Mouse (Mus musculus) layer of hippocampus, adult 8-10 months (tissue): ENCODE measurements around the gene Prdm10. TPM values are rescaled to one million over a fixed set of nuclear protein-coding genes. Genes with fewer than 3 reads are reported as not detected.

Source experiments
- DNase-seq, 2 experiments: peaks; one replicate each; pipeline ENCODE4 v3.0.0; 2022; ENCODE audit warnings: low spot score in 2 of 2
- total RNA-seq, 4 experiments: library from RNA; stranded (reverse); gene quantifications; 2 replicates each; pipeline ENCODE4 v1.2.4; 2022

The Prdm10 gene
- total RNA-seq, 4 experiments from 2014 or later, result 18.4 to 23.5 (median 20.3) TPM

DNA sequence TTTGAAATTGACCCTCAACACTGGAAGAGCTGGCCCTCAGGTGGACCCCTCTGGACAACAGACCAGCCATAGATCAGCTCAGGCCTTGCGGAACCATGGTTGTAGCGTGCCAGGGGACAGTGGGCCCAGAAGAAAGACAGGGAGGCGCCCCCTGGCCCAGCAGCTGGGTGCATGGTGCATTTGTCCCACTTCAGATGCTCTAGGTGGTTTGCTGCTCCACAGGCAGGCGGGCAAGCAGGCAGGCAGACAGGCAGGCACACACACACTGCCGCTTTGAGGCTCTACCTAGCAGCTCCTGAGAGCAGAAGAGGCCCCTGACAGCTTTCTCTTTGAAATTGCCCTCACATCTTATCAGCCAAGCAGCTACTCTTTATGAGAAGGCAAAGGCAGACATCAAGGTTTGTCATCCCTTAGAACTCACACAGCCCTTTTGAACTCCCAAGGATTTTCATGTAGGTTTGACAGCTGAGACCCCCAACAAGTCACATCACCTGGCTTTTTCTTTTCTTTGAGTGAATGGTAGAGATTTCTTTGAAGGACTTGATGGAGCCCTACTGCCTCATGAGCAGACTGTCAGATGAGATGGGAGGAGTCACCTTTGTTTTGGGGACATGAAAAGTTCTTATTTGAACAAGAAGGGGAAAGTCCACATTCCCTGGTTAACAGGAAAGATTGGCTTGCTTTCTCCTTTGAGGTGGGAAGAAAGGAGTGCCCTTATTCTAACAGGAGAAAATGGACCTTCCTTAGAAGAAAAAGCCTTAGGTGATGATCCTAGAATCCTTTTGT lies 21.4 kb downstream of the Prdm10 start:
- no peak for DNase-seq

DNA sequence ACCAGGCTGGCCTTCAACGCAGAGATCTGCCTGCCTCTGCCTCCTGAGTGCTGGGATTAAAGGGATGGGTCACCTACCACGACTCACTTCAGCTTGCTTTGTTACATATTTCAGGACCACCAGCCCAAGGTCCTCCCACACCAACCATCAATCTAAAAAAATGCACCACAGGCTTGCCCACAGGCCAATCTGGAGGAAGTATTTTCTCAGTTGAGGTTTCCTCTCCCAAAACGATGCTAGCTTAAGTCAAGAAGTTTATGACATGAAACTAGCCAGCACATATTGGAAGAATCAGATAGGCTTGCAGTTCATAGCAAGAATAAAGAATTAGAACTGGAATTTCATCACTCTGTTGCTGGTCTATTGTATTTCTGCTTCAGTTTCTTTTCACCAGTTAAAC lies 24.0 kb downstream of the Prdm10 start:
- no peak for DNase-seq

DNA sequence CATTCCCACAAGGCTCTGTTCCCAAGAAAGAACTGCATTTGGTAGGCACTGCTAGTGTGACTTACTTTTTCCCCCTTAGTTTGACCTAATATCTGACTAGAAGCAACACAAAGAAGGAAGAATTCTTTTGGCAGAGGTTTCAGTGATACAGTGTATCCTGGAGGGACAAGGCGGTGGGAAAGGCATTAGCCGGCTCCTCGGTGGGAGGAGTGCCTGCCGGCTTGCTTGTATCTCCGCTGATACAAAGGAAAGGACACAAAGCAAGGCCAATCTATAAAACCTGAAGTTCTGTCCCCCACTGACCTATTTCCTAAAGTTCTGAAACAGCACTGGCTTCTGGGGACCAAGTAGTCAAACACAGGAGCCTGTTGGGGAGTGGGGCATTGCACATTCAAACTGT lies 24.8 kb downstream of the Prdm10 start:
- DNase-seq, result no peak

DNA sequence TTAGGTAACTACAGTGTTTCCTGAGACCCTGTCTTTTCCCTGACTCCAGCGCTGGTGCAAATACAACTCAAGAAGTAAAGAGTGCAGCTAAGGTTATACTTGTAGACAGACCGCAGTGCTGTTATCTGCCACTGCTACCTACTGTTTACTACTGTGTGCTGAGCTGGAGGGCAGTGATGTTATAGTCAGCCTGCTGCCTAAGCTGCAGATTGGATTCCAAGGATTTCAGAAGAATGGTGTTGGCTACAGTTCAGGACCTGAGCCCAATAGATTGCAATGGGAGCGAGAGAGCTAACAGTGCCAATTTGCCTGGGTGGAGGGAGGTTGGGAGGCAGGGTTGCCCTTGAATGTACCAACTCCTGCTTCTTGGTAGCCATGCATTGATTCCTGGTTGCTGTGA lies 25.5 kb downstream of the Prdm10 start:
- DNase-seq, result no peak

DNA sequence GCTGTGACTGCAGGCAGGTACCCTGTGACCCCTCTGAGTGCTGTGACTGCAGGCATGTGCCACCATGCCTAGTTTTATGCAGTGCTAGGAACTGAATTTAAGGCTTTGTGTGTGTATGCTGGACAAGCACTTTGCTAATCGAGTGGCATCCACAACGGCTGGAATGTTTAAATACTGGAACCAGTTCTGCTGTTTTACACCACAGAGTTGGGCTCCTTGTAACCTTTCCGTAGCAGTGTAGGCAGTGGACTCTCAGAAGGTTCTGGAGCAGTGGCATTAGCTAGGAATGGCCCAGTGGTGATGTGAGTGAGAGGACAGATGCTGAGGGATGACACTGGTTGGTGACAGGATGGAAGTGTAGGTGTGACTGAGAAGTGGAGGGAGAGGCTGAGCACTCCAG lies 26.9 kb downstream of the Prdm10 start:
- DNase-seq, result no peak

DNA sequence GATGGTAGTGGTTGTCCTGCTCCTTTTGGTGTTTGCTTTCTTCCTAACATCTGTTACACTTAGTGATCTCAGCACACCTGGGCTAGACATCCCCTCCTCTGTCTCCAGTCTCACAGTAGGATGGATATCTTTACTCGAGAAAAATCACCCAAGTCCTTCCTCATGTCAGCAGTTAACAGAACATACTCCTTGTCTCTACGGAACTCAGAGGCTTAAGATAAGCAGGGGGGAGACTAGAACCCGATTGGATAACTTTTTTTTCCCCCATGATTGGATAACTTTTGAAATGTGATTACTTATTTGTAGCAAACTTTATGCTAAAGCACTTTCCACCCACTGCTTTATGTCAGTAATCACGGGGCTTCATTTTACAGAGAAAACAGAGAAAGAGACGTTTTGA lies 28.7 kb downstream of the Prdm10 start:
- no peak for DNase-seq

DNA sequence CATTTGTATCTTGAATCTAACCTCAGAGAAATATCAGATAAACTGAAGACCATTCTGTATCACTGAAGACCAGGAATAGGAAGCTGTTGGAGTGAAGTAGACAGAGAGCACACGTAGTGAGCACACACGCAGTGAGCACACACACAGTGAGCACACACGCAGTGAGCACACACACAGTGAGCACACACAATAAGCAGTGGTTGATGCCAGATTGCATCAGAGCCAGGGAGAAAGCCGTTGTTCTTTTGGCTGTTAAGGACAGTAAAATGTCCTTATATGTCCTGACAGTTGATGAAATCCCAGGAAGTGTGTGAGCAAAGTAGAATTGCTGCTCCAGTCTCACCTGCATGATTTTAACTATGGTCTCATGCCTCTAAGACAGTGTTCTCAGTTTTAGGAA lies 30.3 kb downstream of the Prdm10 start:
- no peak for DNase-seq

DNA sequence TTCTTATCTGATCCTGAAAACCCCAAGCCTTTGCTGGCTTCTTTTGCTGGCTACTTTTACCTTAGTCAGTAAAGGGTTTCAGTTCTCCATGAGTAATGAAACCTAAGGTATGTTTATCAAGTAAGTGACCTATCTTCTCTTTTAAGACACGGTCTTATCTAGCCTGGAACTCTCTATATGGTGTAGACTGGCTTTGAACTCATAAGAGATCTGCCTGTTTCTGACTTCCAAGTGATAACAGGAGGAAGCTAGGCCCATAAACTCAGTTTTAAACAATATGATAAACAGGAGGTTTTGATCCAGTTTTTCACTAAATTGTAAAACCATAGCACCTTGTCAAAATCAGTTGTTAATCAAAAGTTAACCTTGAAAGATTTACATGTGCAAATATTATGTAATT lies 33.5 kb downstream of the Prdm10 start:
- no peak for DNase-seq

DNA sequence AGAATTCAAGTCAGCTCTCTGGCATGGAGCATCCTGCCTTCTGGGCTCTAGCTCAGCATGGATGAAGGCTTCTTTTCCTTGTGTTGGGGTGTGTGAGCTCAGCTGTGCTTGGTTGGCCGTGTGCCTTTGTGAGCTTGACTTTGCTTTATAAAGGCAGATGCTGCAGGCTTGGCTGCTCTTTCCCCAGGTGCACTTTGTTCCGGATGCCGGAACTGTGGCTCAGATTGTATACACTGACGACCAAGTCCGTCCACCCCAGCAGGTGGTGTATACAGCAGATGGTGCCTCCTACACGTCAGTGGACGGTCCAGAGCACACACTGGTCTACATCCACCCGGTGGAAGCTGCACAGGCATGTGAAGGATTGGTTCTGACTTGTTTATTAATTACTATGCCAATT lies 35.6 kb downstream of the Prdm10 start:
- peak; percentile 29 to 37 for DNase-seq

DNA sequence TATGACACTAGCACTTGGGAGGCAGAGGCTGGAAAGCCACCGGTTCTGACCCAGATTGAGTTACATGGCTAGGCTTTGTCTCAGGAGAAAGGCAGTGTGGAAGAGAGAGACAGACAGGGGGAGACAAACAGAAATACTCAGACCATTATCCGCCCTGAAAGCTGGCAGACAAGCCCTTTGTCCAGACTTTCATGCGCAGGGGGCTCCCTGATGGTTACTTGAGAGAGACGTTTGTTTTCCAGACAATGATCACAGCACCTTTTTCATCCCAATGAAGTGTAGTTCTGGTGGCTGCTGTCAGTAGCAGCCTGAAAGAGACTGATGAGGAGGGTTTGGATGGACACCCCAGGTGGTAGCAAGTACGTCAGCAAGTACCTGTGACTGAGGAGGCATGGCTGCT lies 38.6 kb downstream of the Prdm10 start:
- DNase-seq, result no peak

DNA sequence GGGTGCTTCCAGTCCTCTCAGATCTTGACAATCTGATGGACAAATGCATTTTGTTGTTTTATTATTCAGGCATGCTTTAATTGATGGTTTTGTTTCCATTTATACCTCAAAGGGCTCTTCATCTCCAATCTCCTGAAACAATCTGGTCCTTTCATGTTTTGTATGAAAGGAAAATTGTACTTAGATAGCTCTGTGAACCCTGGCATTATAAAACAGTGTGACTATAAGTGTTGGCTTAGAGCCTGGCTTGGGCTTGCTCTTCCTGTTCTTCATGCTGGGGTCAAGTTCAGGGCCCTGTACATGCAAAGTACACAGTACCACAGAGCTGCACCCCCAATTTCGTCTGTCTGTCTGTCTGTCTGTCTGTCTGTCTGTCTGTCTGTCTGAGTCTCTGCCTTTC lies 40.4 kb downstream of the Prdm10 start:
- no peak for DNase-seq

DNA sequence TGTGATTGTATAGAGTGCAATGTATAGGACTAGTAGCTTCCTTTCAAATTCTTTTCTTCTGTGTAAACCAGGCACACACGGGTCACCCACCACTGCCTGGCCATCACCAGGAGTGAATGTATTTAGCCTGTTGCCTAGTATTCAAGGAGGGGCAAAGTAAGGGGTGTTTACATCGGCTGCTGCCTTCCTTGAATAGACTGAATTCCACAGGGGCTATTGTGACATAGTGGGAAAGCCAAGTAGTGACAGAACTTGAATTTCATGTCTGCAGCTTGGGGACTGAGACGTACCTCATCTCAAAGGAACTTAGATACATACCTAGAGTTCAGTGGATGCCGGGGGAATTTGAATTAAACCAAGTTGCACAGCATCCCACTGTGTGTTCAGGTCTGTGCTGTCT lies 41.2 kb downstream of the Prdm10 start:
- no peak for DNase-seq

DNA sequence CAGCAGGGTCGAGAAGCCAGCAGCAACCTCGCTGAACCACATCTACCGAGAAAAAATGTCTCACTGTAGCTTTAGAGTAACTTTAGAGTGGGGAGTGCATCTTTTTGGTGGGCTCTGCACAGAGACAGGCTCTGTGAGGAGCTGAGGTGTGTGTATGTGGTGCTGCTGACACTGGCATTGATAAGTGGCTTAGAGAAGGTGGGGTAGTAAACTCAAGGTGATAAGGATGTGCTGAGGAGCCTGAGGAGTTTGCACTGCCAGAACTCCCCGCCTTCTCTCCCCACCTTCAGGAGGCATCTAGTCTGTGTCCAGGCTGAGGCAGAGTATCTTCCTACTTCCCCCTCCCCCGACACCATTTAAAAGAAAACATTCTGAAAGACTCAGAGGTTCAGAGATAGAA lies 41.8 kb downstream of the Prdm10 start:
- DNase-seq, result no peak

DNA sequence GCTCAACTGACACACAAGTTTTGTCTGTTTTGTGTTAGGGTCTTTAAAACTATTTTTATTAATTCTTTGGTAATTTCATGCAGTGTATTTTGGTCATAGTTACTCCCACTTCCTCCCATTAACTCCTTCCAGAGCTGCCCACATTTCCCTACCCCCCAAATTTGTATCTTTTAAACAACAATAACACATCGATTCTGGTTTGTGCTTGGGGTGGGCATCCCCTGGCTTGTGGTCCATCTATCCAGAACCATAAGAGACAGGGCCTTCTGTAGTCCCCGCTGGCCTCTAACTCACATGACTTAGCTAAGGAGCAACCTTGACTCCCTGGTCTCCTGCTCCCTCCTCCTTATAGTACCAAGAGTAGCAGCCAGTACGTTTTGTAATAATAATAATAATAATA lies 50.5 kb downstream of the Prdm10 start:
- no peak for DNase-seq

DNA sequence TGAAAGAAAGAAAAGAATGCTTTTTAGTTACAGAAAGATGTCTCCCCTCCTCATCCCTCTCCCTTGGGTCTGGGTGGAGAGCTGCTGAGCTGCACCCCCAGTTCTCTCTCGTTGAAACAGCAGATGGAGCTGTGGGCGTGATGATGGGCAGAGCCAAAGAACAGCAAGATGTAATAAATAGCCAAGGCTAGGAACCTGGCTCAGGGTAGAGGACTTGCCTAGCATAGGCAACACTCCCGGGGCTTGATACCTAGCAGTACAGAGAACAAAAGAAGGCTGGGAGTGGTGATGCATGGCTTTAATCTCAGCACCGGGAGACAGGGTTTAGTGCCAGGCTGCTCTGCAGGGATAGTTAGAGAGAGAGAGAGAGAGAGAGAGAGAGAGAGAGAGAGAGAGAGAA lies 50.9 kb downstream of the Prdm10 start:
- DNase-seq, result peak; percentile 77 to 79

DNA sequence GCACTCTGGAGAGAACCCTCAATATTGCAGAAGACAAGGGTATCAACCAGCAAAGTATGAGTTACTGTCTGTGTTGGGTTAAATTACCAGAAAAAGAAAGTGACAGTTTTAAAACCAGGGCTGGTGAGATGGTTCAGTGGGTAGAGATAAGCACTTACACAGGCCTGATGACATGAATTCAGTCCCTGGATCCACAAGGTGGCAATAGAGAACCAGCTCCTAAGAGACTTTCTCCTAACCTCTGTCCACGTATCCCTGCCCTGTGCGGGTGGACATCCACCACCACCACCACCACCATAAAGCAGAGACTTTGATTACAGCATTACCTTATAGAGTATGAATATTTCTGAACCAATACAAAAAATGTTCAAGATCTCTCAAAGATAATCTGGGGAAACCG lies 51.6 kb downstream of the Prdm10 start:
- DNase-seq, result no peak

DNA sequence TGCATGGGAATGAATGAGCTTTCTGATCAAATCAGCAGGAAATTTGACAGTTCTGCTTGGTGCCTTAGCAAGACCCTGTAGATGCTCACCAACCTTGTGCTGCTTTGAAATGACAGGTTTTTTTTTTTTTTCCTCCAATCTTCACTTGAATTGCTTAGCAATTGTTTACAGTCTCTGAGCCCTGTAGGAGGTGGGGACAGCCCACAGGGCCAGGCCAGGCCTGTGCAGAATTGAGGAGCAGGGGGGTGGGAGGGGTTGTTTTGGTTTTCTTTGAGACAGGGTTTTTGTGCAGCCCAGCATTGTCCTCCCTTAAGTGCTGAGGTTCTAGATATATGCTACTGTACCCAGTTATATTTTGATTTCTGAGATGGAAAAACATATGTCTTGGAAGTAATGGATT lies 52.5 kb downstream of the Prdm10 start:
- no peak for DNase-seq

DNA sequence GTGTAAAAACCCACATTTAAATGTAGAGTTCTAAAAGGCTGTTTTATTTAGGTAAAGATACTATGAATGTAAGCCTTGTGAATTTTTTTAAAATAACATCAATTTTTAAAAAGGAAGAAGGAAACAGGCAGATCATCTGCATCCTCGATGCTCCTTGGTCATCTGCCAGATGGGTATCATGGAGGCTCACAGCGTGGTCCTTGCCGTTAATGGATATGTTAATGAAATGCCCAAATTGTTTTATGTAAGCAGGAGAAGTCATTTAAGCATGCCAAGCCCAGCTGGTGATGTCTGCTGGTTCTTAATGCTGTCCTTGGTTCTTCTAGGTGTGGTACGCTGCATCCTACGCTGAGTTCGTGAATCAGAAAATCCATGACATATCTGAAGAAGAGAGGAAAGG lies 54.7 kb downstream of the Prdm10 start:
- DNase-seq, result no peak

DNA sequence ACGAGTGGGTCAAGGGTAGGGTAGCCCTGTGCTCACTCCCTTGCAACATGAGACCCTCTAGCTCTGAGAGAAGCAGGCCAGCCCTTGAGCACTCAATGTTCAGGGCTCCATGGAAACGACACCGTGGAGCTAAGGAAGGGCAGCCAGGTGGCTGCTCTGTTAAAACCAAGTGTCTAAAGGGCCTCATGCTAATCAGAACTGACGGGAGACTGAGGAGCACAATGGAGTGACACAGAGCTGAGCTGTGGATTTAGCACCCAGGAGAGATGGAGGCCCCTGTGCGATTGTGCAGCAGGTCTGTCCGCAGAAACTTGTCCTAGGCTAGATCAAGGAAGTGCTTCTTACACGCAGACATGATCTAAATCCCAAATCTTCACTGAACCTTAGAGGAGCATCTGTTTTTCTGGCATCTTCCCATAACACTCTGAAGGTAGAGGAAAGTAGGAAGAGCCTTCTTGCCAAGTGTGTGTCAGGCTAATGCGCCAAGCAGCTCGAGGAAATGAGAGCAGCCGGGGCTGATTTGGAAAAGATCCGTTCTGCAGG lies 64.0 kb downstream of the Prdm10 start:
- DNase-seq, result no peak

DNA sequence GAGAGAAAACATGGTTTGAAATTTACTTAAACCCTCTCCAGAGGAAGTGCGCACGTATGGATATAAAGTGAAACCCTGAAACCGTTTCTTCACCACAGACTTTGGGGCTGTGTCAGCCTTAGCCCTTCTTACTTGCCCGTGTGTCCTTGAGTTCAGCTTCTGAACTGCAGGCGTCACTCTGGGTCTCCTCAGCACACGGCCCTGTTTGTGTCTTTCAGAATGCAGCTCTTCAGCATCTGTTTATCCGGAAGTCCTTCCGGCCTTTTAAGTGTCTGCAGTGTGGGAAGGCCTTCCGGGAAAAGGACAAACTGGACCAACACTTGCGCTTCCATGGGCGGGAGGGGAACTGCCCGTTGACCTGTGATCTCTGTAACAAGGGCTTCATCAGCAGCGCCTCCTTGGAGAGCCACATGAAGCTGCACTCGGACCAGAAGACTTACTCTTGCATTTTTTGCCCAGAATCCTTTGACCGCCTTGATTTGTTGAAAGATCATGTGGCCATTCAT lies 66.3 kb downstream of the Prdm10 start:
- no peak for DNase-seq

DNA sequence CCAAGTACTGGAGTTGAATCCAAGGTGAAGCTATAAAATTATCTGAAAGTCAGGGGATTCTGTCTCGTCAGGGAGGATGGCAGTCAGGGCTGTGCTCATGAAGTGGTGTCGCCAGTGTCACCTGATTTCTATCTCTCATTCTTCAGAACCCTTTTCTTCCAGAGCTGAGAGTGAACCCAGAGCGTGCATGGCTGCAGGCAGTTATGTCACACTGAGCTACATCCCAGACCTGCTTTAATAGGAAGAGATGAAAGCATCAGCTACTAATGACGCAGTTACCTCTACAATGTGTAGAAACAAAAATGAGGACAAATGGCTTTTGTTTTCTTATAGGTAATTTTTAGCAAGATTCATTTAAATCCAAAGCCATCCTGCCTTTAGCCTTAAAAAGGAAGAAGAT lies 68.1 kb downstream of the Prdm10 start:
- no peak for DNase-seq

DNA sequence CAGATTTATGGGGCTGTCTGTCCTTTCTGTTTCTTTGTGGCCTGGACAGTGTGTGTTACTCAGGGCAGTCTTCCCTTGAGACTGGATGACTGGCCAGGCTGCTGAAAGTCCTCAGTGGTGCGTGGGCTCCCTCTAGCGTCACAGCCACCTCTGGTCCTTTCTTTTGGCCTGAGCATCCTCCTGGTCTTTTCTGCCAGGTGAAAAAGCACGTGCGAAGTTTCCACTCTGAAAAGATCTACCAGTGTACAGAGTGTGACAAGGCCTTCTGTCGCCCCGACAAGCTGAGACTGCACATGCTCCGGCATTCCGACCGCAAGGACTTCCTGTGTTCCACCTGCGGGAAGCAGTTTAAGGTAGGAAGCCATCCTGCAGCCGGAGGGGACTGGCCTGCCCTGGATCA lies 68.6 kb downstream of the Prdm10 start:
- DNase-seq, result peak; percentile 42 to 75

DNA sequence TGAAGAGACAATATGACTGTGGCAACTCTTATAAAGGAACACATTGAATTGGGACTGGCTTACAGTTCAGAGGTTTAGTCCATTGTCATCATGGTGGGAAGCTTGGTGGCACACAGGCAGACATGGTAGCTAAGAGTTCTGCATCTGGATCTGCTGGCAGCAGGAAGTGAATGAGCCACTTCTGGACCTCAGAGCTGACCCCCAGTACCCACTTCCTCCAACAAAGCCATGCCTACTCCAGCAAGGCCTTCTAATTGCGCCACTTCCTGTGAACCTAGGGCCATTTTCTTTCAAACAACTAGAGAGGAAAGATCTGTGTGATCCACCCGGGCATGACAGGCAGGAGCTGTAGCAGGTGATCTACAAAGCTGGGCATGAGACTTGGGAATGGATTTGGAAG lies 72.4 kb downstream of the Prdm10 start:
- no peak for DNase-seq
